Mouse (Mus musculus) MN1 (cell line): Measurements from ENCODE around the gene Nudt19.
"Not testable (repeated sequence)": the region's sequence is repeated elsewhere in the genome, so short reads cannot be mapped to it uniquely, and the experiment has no call there.

Source experiments
- DNase-seq: peaks from one replicate; pipeline ENCODE4 v3.0.0-alpha.2; 2016; ENCODE audit warnings: low spot score

Nudt19 gene

DNA sequence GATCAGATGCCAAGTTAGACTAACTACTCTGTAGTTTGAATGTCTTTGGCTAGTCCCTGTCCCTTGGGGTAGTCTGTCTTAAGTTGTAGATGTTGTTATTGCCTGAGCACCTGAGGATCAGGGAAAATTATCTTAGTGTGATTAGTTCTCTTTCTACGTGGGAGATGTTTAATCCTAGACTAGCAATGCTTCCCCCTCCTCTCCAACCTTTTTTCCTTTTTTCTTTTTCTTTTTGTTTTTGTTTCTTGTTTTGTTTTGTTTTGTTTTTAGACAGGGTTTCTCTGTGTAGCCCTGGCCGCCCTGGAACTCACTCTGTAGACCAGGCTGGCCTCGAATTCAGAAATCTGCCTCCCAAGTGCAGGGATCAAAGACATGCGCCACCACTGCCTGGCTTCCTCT is at the start of gene Nudt19:
TSS of gene Nudt19 (minus strand) at position 100 of the 399 bp plus-strand sequence.
- DNase-seq = no peak

- no peak for DNase-seq
Observed at GRCm38 (mm10) chr7:35602766-35603165, 46.7 kb upstream of the Nudt19 start.

- DNase-seq = no peak
Observed at GRCm38 (mm10) chr7:35601106-35601505, 45.0 kb upstream of the Nudt19 start.

DNA sequence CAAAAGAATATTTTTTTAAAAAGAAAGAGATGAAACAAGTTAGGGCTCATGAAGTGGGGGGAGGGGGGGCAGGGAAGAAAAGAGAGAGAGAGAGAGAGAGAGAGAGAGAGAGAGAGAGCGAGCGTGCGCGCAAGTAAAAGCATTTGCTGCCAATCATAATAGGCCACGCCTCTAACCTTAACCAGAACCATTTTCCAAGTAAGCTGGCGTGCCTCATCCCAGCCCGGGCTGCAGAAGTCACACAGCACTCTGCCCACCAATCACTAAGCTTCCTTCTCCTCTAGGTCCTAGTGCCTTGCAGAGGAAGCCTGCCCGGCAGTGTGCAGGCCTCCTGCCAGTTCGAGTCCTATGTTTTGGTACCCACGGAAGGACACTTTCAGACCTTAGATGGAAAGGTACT is 43.9 kb upstream of the Nudt19 start:
- DNase-seq = no peak

DNA sequence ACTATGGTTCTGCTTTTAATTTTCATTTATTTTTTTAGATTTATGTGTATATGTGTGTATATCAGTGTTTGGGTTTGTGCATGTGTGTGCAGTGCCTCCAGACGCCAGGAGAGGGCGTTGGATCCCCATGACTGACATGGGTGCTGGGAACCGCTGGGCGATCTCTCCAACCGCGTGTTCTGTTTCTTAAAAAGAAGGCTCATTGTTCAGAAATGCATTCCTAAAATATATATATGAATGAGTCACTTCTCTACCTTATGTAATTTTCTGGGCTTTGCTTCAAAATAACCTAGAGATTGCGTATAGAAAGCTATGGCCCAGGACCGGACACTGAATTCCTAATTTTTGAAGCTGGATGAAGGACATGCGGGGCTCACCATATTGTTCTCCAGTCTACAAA is 43.4 kb upstream of the Nudt19 start:
- DNase-seq = no peak

DNA sequence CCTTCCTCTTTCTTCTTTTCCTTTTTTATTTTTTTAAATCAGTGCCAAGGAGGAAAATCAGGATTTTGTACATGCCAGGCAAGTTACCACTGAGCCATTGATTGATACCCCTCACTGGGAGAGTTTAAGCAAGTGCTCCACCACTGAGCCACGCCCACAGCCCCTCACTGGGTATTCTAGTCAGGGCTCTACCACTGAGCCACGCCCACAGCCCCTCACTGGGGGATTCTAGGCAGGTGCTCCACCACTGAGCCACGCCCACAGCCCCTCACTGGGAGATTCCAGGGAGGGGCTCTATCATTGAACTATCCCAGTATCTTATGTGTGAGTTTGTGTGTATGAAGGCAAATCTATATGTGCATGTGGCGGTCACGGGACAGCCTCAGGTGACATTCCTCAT is 38.2 kb upstream of the Nudt19 start:
- DNase-seq = no peak

DNA sequence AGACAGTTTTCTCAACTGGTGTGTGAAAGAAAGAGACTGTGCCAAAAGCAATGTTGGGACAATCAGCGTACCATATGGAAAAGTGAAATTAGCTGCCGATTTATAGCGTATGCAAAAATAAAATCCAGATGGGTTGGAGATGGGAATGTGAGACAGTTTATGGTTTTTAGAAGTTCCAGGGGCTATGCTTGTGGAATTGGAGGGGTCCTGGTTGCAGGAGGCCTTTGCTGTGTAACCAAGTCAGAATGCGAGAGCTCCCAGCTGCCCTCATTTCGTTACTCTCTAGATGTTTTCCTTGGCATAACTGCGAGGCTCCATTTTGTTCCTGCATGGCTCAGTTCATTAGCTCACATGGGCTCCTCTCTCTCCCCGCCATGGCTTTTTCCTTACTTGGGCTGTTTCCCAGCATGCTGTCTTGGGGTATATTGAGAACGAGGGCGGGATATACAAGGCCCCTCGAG is 34.7 kb upstream of the Nudt19 start:
- no peak for DNase-seq

DNA sequence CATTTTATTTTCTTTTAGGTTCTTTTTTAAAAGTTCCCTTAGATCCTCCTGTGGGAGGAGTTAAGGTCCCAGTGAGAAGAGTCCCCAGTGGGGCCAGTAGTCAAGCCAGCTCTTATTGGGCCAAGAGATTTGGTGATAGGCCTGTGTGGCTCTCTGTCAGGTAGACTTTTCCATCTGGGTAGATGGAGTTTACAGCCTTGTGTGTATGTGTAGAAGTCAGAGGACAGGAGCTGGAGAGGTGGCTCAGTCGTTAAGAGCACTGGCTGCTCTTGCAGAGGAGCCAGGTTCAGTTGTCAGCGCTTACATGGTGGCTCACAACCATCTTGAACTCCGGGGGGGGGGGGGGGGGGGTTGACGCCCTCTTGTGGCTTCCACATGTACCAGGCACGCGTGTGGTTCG is 33.4 kb upstream of the Nudt19 start:
- DNase-seq = no peak

DNA sequence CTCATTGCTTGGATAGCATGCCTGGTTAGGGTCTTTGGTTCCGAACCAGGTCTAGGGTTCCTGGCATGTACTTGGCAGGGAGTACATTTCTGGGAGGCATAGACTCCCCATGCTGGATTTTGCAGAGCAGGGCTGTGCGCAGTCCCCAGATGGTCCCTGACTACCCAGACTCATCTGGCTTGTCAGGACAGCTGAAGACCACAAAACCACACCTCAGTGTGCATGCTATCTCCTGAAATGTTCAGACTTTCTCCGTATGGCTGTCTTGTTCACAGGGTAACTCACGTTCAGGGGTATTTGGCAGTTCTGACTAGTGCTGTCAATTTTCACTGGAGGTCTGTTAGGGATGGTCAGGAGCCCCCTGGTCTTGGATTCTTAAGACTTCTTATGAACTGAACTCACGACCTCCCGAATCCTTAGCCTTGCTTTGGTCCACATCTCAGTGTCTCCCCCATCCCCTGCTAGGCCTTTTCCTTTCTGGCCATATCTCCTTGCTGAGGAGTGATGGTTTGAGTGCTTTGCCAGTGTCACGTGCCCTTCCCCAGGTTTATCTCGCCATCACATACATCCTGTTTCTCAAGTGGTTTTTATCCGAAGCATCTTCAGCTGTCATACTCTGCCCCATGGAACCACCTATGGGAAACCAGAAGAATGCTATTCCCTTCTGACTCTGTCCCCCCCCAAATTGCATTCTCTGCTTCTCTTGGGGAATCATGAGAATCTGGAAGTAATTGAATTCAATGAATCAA is 32.8 kb upstream of the Nudt19 start:
- no peak for DNase-seq

GRCm38 (mm10) chr7:35587728-35588127 is 31.6 kb upstream of the Nudt19 start:
- no peak for DNase-seq

- no peak for DNase-seq
Observed at GRCm38 (mm10) chr7:35586906-35587445, 30.9 kb upstream of the Nudt19 start.

GRCm38 (mm10) chr7:35586055-35586905 is 30.2 kb upstream of the Nudt19 start, which contains the start of gene Ankrd27:
Ankrd27 (plus strand) TSS chr7:35586244.
- peak; percentile 96 for DNase-seq

DNA sequence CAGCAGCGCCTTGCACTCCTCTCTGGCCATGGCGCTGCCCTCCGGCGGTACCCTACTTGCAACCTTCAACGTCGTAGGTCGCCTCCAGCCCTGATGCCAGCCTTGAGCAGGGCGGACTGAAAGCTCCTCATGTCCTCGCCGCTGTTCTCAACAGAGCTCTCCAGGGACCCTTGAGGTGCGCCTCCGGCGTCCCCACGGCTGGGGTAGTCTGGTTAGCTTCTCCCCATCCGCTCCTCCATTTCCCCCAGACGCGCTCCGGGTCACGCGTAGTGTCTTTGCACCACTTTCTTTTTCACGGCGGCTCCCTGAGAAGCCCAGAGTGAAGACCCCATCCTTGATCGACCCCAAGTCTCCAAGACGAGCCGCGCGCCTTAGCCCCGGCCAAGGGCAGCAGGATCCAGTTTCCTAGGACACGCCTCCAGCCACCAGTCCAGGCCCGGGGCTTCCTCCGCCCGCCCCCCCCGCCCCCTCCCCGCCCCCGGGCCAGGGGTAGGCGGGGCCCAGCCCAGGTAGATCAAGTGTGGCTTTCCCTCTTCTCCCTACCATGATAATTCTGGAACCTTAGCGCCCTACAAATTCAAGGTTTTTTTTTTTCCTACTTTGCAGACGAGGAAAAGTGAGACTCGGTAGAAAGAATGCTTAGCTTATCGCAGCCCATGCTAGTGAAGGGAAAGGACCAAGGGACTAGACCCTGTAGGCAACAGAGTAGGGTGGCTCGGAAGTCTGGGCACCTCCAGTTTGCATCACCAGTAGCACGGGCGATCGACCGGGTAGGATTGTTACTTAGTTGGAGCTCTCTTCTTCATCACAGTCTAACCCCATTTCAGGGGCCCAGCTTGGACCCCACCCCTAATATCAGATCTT is 29.3 kb upstream of the Nudt19 start, which contains the start of gene Rgs9bp:
TSS of gene Rgs9bp (minus strand) at position 392 of the 864 bp plus-strand sequence.
- peak; percentile 50 for DNase-seq

GRCm38 (mm10) chr7:35584786-35585190 is 28.7 kb upstream of the Nudt19 start:
- DNase-seq = peak; percentile 14

- no peak for DNase-seq
Observed at GRCm38 (mm10) chr7:35584068-35584785, 28.1 kb upstream of the Nudt19 start.

DNA sequence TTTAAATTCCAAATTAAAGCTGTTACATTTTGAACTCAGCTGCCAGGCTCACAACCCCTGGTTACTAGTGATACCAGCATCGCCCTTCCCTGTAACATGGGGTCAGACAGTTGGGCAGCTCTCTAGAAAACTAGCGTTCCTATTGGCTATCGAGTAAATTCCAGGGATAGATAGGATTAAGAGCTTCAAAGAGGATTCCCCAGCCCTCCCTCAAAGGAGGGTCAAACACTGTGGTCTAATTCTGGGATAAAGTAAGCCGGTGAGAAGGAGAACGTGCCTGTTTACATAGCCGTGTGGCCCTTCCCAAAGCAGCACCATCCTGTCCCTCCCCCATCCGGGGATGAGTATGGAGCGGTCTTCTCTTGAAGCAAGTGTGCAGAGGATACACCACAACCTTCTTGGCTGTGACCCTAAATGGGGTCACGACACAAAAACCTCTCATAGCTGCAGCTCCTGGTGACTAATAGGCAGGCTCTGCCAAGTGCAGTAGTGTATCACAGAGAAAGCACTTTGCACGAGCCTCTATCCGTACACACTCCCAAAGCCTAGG is 27.4 kb upstream of the Nudt19 start:
- DNase-seq = no peak

DNA sequence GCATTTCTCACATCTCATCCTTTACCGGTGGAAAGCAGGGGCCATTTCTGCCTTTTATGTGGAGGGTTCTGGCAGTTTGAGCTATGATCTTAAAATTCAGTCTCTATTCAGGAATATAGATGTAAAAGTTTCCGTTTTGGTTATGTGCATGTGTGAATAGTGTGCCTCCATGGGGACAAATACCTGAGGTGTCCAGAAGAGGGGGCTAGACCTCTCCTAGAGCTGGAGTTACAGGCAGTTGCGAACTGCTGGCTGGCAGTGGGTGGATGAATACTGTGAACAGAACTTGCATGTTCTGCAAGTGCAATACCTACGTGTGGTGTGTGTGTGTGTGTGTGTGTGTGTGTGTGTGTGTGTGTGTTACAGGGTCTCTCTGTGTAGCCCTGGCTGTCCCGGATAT is 26.6 kb upstream of the Nudt19 start:
- DNase-seq = no peak

DNA sequence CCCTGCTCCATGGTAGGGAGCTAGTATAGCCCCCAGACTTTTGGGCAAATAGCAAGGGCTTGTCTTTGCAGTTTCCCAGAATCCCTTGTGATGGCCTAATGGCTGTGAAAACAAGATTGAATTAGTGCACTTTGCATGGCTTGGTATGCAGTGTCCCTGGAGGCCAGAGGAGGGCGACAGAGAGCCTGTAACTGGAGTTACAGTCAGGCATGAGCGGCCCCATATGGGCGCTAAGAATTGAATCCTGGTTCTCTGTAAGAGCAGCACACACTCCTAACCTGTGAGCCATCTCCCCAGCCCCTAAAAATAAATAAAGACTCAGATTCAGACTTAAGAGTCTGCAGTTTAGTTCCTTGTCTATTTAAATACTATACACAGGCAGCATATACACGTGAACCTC is 23.7 kb upstream of the Nudt19 start:
- DNase-seq = peak; percentile 52

- DNase-seq = not testable (repeated sequence)
Observed at GRCm38 (mm10) chr7:35570883-35571282, 14.8 kb upstream of the Nudt19 start.

- not testable (repeated sequence) for DNase-seq
Observed at GRCm38 (mm10) chr7:35569724-35570123, 13.6 kb upstream of the Nudt19 start.

DNA sequence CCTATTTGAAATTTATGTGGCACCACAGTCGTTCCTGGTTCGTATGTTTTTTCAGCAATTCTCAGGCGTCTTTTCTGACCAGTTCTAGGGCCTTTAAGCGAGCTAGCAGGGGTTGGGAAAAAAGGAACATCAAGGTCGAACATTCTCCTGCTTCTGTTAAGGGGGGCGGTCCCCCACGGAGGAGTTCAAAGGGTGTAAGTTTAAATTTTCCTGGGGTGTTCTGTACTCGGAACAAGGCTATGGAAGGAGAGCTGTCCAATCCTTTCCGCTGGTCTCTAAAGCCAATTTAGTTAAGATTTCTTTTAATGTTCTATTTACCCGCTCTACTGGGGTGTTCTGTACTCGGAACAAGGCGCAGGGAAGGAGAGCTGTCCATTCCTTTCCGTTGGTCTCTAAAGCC is 9.9 kb upstream of the Nudt19 start:
- DNase-seq = not testable (repeated sequence)
